Mouse (Mus musculus) liver, adult 2 months (tissue): ENCODE results near the gene Gm36079.
"Not testable (repeated sequence)": the region's sequence is repeated elsewhere in the genome, so short reads cannot be mapped to it uniquely, and the experiment has no call there.

Experiments
- CTCF ChIP-seq: fragments of 200-500 bp; IDR thresholded peaks from 2 replicates; pipeline ENCODE4 v1.5.1; 2011; ENCODE audit warnings: low read depth, low read length, control low read depth
- POLR2A ChIP-seq: fragments of 200-500 bp; IDR thresholded peaks from 2 replicates; pipeline ENCODE4 v1.6.1; 2011; ENCODE audit warnings: low read length, control low read depth; ENCODE audit not compliant: insufficient read depth; ENCODE audit errors: extremely low read depth

GRCm38 (mm10) chr13:120046422-120047209, 19.8 kb upstream of the Gm36079 start:
- not testable (repeated sequence) for TF ChIP-seq POLR2A, CTCF
